Mouse (Mus musculus) ES-Bruce4 (cell line): ENCODE measurements around the gene Amot.

Experiments
- CTCF ChIP-seq: IDR thresholded peaks from one replicate; pipeline ENCODE4 v1.8.1; 2011; ENCODE audit warnings: low read depth, low read length
- EP300 ChIP-seq: IDR thresholded peaks from 2 replicates; pipeline ENCODE4 v1.6.1; 2011; ENCODE audit warnings: low read depth, low read length; ENCODE audit not compliant: insufficient read depth
- POLR2A ChIP-seq: IDR thresholded peaks from one replicate; pipeline ENCODE4 v1.8.1; 2011; ENCODE audit warnings: low read length; ENCODE audit not compliant: insufficient read depth

GRCm38 (mm10) chrX:145529602-145530001 lies 24.6 kb upstream of the Amot start:
- TF ChIP-seq EP300 (no peak), POLR2A (no peak), CTCF (no peak)
